Mouse (Mus musculus): ENCODE data around the gene Nat8. TPM values are rescaled to one million over a fixed set of nuclear protein-coding genes. Genes with fewer than 3 reads are reported as not detected.
A peak's percentile ranks its signal among the peaks of the same experiment; 100 is the strongest.
"Not testable (repeated sequence)": the region's sequence is repeated elsewhere in the genome, so short reads cannot be mapped to it uniquely, and the experiment has no call there.

The Nat8 gene
- not detected for total RNA-seq (2021)

DNA sequence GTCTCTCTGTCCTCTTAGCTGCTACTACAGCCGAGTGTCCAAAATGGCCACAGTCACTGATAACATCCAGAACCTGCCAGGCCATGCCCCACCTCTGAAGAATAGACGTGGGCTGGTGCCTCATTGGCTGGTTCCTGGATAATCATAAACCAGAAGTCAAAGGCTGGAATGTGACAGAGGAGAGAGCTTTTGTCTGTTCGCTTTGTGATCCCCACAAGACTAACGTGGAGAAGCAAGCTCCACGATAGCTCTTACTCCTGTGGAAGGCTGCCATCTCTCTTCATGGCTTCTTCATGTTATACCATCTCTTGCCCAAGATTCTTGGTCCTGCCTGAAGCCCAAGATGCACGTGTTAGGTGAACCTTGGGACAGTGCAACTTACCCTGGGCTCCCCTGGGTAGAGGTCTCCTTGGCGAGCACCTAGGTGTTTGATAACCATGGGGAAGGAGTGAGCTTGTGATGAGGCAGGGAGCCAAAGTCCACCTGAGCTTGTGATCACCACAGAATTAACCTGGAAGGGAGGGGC is at the start of gene Nat8:
Nat8 (minus strand) TSS at position 287 of the 526 bp plus-strand sequence.
- no peak for DNase-seq
- intact Hi-C loops (cut with DNase I) = loop anchor here (5.0 kb wide), 1 partner anchor 65 kb away; no protein-coding TSS in a partner anchor

DNA sequence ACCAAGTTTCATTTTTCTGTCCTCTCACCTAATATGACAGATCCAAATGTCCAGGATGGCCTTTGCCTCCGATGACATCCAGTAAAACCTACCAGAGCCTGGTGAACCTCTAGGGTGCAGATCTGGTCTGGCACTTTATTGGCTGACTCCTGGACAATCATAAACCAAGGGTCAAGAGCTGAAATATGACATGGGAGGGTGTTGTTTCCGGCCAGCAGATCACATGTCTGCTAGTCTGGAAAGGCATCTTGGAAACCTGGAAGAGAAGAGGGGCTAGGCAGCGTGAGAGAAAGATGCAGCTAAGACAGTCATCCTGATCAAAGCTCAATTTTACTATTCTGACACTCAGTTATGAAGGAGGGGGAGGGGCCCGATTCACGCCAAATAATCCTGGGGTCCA is 37.1 kb upstream of the Nat8 start, which contains the start of gene Nat8f2:
Nat8f2 (minus strand) TSS at position 153 of the 400 bp plus-strand sequence.
- intact Hi-C loops (cut with DNase I); DNase-seq: not testable (repeated sequence)

DNA sequence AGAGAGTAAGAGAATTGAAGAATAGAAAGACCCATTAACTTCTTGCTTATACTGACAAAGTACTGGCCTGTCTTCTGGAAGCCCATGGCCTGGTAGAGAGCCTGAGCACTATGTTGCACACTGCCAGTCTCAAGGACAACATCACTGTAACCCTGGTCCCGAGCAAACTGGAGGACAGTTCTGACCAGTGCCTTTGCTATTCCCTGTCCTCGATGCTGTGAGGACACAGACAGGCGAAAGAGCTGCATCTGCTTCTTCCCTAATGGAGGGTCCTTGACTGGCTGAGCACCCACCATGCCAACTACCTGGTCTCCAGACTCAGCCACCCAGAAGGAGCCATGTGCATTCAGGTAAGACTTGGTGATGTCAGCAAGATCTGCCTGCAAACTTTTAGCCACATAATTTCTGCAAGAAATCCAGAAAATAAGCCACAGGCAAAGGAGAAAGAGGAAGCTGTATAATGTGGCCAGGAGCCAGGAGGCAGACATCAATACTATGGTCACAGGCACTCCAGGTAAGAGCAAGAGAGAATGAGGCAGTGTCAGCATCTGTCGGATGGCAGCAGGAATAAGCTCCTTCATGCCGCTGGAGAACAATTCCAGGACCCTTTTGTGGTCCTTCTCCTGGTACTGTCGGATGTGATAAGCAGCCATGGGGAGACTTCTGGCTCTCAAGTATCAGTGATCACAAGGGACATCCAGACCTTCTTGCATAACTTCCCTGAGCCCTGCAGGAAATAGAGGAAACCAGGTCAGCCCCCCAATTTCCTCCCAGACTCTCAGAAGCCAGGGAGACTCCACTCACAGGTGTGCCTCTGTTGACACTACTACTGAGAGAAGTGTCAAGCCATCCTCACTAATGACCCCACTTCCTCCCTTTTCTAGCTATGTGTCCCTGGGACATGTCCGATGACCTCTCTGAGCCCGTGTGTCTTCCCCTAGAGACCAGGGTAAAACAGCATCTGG is 36.1 kb upstream of the Nat8 start:
- intact Hi-C loops (cut with DNase I) = no loop called here
- no peak for DNase-seq

DNA sequence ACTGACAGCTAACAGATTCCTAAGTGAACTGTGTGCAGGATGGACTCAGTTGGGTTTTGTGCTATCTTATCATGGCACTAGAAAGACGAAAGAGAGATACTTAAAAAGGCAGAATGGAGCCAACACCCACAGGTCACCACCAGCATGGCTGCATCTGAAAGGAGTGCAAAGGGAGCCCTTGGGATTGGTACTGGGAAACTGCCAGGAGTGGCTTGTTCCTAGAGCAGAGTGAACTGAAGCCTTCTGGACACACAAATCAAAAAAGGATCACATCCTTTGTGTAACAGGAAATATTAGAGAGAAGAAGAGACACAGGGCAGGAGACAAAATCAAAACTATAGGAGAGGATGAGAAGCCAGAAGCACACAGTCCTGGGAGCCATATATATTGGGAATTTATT is 35.1 kb upstream of the Nat8 start:
- DNase-seq; intact Hi-C loops (cut with DNase I): not testable (repeated sequence)

DNA sequence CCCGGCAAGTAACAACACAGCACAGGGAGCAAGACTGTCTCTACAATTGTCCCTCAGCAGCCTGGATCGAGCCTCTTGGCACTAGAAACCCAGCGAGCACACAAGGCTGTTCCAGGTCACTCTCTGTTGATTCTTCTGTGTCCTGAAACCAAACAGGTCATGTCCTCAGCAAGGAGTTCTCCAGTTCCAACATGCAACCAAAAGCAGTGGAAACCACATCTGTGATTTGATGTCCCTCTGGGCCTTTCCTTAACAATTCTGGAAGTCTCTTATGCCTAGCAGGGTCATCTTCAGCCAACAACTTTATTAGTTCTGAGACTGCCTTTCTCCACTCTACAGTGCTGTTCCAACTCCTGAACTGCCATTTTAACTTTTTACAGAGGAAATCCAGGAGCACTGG is 34.3 kb upstream of the Nat8 start:
- not testable (repeated sequence) for DNase-seq

GRCm38 (mm10) chr6:85864900-85865639 is 33.2 kb upstream of the Nat8 start:
- intact Hi-C loops (cut with DNase I) = not testable (repeated sequence)

More for the DNA sequence above, 34.3 kb upstream of the Nat8 start:
- intact Hi-C loops (cut with DNase I) = not testable (repeated sequence)

GRCm38 (mm10) chr6:85863840-85864239 is 32.0 kb upstream of the Nat8 start:
- intact Hi-C loops (cut with DNase I) = no loop called here
- no peak for DNase-seq

More at GRCm38 (mm10) chr6:85864900-85865639, 33.2 kb upstream of the Nat8 start:
- peak; percentile 19 to 22 for DNase-seq

GRCm38 (mm10) chr6:85863136-85863535 is 31.3 kb upstream of the Nat8 start:
- intact Hi-C loops (cut with DNase I) = no loop called here

DNA sequence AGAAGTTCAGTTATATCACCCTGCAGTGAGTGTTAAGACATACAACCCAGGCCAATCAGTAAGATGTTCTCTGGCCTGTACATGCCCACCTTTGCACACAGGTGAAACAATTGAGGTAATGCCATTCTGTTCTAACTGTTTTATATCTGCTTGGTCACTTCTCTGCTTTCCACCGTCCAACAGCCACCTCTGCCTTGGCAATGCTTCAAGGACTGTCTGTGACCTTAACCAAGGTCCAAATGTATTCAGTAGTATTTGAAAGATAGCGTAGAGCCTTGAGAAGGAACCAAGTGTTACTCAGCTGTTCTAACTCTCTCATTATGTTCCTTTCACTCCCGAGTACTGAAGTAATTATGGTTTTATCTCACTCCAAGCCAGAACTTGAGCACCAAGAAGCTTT is 30.7 kb upstream of the Nat8 start:
- intact Hi-C loops (cut with DNase I) = no loop called here
- DNase-seq = peak; percentile 17 to 20

More at GRCm38 (mm10) chr6:85863136-85863535, 31.3 kb upstream of the Nat8 start:
- no peak for DNase-seq

GRCm38 (mm10) chr6:85861247-85861646 is 29.4 kb upstream of the Nat8 start:
- intact Hi-C loops (cut with DNase I) = no loop called here
- no peak for DNase-seq

DNA sequence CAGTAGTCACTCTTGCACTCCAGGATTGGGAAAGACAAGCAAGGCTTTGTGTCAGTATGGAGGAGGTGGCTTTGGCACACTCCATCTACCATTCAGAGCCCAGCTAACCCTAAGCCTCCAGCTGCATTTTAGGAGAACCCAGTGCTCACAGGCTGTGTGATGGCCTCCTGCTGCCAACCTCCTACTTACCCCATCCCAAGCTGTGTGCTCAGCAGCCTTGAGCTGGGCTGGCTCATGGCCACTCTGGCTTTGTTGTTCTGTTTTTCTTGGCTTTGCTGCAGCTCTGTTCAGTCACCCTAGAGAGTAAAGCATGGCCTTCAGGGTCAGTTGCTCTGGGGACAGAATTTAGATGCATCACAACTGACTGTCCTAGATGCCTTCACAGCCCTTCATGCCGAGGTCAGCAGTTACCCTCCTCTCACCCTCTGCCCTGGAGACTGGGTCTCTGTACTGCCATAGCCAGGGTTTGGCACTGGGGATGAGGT is 24.4 kb upstream of the Nat8 start:
- peak; percentile 47 to 64 for DNase-seq
- intact Hi-C loops (cut with DNase I) = no loop called here

DNA sequence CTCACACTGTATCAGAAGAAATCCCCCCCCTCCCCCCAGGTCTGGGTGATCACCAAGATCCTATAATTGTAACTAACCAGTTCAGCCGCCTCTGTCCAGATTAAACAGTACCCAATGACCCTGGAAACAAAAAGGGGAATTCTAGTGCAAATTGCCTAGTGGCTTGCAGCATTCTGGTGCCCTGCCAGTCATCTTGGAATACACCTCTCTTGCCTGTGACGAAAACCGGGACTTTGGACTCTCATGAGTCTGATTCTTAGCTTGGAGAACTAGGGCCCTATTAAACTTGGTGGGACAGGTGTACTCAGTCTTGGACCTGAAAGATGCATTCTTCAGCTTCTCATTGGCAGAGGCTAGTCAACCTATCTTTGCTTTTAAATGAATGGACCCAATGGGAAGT is 21.6 kb upstream of the Nat8 start:
- no peak for DNase-seq
- intact Hi-C loops (cut with DNase I) = no loop called here

GRCm38 (mm10) chr6:85851062-85851773 is 19.3 kb upstream of the Nat8 start:
- no peak for DNase-seq
- intact Hi-C loops (cut with DNase I) = no loop called here

DNA sequence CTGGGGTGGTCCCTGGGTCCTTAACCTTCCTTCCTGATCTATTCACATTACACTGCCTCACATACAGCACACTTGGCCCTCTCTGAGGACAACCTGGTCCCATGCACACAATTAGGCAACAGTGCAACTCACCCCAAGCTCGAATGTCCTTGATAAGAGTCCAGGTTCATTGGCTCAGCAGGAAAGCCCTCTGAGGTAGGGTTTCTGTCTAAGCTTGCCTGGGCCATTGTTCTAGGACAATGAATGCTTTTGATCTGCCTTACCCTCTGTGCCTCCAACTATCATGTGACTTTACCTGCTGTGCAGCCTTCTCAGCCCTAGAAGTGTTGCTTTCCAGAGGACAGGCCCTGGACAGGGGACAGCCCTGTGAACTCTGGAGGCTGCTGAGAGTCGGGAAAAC is 17.4 kb upstream of the Nat8 start:
- DNase-seq = no peak
- intact Hi-C loops (cut with DNase I) = no loop called here

GRCm38 (mm10) chr6:85848140-85848539 is 16.3 kb upstream of the Nat8 start:
- DNase-seq = no peak
- intact Hi-C loops (cut with DNase I) = no loop called here

- intact Hi-C loops (cut with DNase I) = no loop called here
- no peak for DNase-seq
These were observed 15.0 kb upstream of the Nat8 start for GRCm38 (mm10) chr6:85846921-85847320.

DNA sequence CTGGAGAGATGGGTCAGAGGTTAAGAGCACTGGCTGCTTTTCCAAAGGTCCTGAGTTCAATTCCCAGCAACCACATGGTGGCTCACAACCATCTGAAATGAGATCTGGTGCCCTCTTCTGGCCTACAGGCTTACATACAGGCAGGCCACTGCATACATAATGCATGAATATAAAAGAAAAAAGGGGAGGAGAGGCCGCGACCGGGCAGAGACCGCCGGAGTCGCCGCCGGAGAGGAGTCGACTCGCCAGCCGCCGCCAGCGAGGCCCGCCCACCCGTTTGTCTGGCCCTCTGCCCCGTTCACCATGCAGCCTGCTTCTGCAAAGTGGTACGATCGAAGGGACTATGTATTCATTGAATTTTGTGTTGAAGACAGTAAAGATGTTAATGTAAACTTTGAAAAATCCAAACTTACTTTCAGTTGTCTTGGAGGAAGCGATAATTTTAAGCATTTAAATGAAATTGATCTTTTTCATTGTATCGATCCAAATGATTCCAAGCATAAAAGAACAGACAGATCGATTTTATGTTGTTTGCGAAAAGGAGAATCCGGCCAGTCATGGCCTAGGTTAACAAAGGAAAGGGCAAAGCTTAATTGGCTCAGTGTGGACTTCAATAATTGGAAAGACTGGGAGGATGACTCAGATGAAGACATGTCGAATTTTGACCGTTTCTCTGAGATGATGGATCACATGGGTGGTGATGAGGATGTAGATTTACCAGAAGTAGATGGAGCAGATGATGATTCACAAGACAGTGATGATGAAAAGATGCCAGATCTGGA is 12.0 kb upstream of the Nat8 start:
- DNase-seq; intact Hi-C loops (cut with DNase I): not testable (repeated sequence)

DNA sequence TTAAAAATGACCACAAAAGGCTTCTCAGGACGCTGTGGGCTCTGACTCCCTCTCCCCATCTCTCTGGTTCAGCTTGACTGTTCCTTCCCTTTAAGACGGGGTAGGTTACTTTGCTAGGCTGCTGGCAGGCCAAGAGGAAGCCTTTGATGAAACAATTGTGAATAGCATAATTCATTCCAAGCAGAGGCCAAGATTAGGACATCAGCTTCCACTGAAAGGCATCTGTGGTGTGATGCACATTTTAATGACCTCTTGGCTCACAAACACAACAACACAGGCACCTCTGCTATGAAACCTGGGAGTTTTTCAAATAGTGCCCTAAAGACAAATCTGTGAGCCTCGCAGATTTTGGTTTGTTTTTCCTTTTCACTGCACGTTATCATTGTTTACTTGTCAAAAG is 8.1 kb upstream of the Nat8 start:
- no peak for DNase-seq
- intact Hi-C loops (cut with DNase I) = loop anchor here (5.0 kb wide), 1 partner anchor 167 kb away; no protein-coding TSS in a partner anchor

- intact Hi-C loops (cut with DNase I) = loop anchor here (5.0 kb wide), 1 partner anchor 169 kb away; no protein-coding TSS in a partner anchor
- DNase-seq = no peak
These were observed 6.8 kb upstream of the Nat8 start for GRCm38 (mm10) chr6:85838674-85839073.

Measured in heart, postnatal 10 days (tissue).